Mouse (Mus musculus) layer of hippocampus, postnatal 14 days (tissue): ENCODE results near the gene Dkk3. TPM values are rescaled to one million over a fixed set of nuclear protein-coding genes. Genes with fewer than 3 reads are reported as not detected.
A peak's percentile ranks its signal among the peaks of the same experiment; 100 is the strongest.
"Not testable (repeated sequence)": the region's sequence is repeated elsewhere in the genome, so short reads cannot be mapped to it uniquely, and the experiment has no call there.

Source experiments
- DNase-seq, 2 experiments: peaks; one replicate each; pipeline ENCODE4 v3.0.0; 2021 to 2022; ENCODE audit warnings: low spot score in 2 of 2, mixed read lengths in 1 of 2
- total RNA-seq, 2 experiments: library from RNA; stranded (reverse); gene quantifications; 2 replicates each; pipeline ENCODE4 v1.2.3; 2021

The Dkk3 gene
- total RNA-seq, 2 experiments from 2014 or later: 162 to 171 TPM

- DNase-seq: no peak
Observed at GRCm38 (mm10) chr7:112133277-112133676, 25.6 kb downstream of the Dkk3 start.

GRCm38 (mm10) chr7:112132005-112132404 is 26.9 kb downstream of the Dkk3 start:
- DNase-seq: no peak

DNA sequence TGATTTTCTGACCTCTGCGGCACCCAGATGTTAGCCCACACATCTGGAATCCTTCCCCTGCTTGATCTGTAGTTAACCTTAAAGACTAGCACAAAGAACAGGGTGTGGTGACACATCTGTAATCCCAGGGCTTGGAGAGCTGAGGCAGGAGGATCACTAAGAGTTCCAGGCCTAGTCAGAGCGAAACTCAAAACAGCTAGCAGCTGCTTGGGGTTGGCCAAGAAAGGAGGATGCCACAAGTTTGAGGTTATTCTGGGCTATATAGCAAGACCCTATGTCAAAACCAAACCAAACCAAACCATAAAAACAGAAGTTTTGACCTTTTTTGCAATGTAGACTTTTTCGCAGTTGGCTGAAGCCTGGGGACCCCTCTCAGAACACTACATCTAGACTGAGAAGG is 28.2 kb downstream of the Dkk3 start:
- DNase-seq: no peak

DNA sequence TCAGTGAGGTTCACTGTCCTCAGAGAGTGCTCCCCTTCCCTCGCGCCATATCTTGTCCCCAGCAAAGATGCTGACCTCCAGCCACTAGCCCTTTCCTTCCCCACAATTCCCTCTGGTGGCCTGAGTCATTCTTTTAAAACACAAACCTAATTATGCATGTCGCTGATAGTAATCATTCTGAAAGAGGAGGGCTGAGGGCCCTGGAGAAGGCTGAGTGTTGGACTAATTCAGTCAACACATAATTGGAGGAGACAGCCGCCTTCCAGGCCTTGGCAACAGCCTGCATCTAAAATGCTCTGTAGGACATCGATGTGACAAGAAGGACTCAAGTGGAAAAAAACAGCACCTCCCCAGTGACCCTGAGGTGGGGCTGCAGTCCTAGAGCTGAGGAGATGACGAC is 29.0 kb downstream of the Dkk3 start:
- no peak for DNase-seq

GRCm38 (mm10) chr7:112128810-112129209 is 30.0 kb downstream of the Dkk3 start:
- no peak for DNase-seq

DNA sequence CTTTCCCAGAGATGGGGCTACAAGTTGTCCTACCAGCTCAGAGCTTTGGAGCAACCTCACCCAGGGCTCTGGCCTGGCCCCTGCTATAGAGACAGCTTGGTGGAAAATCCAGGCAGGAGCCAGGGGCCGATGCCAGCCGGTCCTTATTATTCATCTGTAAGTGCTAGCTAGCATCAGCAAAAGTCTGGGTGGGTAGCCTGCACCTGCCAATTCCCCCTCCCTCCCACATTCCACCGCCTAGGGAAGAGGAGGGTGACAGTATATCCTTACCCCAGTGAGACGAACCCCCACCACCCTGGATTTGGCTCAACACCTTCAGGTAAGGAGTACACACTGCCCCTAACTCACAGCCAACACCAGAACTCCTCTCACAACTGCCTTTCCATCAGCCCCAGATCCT is 30.9 kb downstream of the Dkk3 start:
- DNase-seq: no peak

GRCm38 (mm10) chr7:112127085-112127637 is 31.7 kb downstream of the Dkk3 start:
- no peak for DNase-seq

GRCm38 (mm10) chr7:112125625-112126260 is 33.1 kb downstream of the Dkk3 start:
- DNase-seq: no peak

DNA sequence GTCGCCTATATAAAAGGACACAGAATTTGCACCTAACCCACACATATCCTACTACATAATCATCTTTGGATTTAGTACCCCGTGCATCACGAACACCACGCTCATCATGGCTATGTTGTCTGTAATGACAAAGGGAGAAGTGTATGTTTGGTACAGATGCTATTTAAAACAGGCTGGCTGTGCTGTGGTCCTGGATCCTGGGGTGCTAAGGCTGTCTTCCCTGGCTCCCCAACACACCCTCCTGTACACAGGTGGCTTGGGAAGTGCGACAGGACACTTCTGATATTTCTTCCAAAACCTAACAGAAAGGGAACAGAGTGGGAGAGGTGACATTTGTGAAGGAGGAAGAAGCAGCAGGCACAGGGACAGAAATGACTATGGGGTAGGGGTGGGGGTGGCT is 35.2 kb downstream of the Dkk3 start:
- DNase-seq: peak in 1 of 2 experiments; percentile 45

GRCm38 (mm10) chr7:112121866-112122500 is 36.9 kb downstream of the Dkk3 start:
- no peak for DNase-seq

GRCm38 (mm10) chr7:112120861-112121810 is 37.7 kb downstream of the Dkk3 start:
- DNase-seq: no peak

DNA sequence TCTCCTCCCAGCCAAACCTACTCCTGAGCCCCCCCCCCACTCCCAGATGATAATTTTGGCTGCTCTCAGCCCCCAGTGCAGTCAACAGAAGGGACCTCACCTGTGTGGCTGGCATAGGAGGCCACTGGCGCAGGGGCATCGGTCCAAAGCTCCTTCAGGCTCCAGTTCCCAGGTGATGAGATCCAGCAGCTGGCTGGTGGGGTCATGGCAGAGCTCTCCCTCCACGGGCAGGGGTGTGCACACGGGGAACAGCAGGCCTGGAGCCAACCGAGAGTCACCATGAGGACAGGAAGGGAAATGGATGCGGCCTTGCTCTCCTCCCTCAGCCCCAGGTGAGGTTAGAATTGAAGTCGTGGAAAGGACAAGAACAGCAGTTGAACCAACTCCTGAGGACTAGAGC is 39.6 kb downstream of the Dkk3 start:
- no peak for DNase-seq

- no peak for DNase-seq
Observed at GRCm38 (mm10) chr7:112118086-112118485, 40.8 kb downstream of the Dkk3 start.

GRCm38 (mm10) chr7:112117501-112117900 is 41.4 kb downstream of the Dkk3 start:
- DNase-seq: no peak

DNA sequence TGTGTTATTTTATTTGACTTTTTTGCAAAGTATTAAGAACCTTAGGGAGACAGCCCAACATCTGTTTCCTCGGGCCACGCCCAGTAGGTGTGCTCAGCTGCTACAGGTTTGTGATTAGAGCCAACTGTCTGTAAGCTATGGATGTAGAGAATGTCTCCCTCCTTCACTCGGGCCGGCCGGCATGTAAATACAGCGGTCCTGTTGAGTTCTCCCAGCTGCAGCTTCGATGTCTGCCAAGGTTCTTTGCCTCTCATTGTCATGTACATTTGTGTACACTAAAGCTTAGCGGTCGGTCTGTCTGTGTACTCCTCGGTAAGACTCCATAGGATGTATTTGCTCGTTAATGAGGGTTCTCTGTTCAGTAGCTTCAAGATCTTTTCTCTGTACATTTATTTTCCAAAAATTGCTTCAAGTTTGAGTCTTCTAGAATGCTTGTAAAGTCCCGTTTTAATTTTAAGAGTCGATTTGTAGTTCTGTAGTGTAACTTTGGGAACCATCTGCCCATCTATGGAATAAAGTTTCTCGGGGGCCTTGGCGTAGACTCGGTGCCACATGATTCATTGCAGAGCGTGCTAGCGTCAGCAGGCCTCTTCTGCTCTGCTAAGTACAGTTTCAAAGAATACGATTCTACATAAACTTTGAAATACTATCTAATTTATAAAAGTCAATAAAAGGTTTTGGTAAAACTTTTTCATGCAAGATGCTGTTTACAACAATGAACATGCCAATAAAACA is 48.1 kb downstream of the Dkk3 start:
- DNase-seq: no peak

- no peak for DNase-seq
Observed at GRCm38 (mm10) chr7:112108757-112109156, 50.1 kb downstream of the Dkk3 start.

GRCm38 (mm10) chr7:112103816-112104215 is 55.0 kb downstream of the Dkk3 start:
- DNase-seq: no peak

DNA sequence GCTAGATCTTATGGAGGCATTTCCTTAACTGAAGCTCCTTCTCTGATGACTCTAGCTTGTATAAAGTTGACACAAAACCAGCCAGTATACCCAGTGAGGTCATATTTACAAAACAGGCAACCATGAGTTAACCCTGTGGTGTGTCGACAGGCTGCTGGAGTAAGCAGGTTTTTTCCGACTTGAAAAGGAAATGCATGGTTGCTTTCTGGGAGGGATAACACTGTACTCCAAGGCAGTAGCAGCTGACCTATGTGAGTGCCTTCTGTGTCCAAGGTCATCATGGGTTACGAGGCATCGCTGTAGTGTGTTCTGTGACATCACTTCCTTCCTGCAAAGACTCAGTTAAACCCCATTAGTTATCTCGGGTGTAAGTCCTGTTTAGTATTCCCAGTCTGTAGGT is 55.9 kb downstream of the Dkk3 start:
- no peak for DNase-seq

DNA sequence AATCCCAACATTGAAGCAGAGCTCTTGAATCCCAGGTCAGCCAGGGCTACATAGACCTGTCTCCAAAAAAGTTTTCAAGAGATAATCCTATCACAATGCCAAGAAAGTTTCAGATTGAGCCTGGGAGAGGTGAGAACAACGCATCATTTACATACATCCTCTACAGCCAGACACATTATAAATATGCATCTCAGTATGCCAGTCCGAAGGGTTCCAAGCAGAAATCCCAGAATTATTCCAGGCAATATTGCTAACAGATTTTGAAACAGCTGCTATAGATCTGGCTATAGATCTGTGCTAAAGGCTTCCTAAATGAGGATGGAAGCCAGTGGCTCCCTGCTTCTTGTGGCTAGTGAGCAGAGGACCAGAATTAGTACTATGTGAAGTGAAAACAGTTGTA is 58.0 kb downstream of the Dkk3 start:
- no peak for DNase-seq

DNA sequence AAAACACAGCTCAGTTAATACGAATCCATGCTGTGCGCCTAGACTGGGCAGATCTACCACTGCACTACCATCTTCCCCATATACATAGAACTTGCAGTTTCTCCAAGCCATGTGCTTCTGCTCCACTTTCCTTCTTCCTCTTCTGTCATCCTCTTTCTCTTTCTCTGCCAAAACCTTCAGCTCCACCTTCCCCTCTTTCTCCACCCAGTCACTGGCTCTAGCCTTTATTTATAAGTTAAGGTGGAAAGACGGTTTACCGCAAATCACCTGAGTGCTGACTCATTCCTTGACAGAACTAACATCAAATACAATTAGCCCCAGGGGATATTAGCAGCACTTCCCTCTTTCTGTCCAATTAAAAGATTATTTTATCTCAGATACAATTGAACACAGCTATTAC is 63.9 kb downstream of the Dkk3 start:
- DNase-seq: not testable (repeated sequence)

- DNase-seq: no peak
Observed at GRCm38 (mm10) chr7:112086186-112086585, 72.7 kb downstream of the Dkk3 start.
